Mouse (Mus musculus): Measurements from ENCODE around the gene Spryd3. TPM values are rescaled to one million over a fixed set of nuclear protein-coding genes. Genes with fewer than 3 reads are reported as not detected.
A peak's percentile ranks its signal among the peaks of the same experiment; 100 is the strongest.

The Spryd3 gene
- polyA plus RNA-seq, 1 experiment from 2014 or later = 11.1 TPM

DNA sequence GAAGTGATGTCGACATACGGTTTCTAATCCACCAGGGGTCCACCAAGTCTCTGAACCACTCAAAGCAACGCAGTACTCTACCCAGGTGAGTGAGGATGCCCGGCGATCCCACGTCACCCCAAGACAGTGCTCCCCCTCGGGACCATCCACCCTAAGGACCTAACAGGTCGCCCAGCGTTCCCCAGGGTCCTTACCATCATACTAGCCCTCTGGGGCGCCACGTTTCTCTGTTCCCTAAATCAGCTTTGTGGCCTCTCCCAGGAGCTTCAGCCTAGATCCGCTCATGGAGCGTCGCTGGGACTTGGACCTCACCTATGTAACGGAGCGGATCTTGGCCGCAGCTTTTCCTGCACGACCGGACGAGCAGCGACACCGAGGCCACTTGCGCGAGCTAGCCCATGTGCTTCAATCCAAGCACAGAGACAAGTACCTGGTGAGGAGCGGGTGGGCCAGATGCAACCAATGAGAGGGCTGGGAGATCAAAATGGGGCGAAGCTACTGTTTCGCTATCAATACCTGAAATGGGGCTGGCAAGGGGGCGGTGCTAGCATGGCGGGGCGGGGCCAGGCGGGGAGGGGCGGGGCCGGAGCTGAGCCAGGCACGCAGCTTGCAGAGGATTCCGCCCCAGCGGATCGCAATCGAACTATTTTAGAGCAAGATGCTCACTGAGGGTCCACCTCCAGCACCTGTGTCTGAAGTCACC, 29.1 kb downstream of the Spryd3 start:
- H3K4me3 ChIP-seq (ENCODE audit: low read depth, low read length) = peak overlapping the region; percentile 10
- H3K36me3 ChIP-seq (ENCODE audit: control insufficient read depth, insufficient read depth, low read length) = peaks cover 16% of the 10 kb centered on the region
- H3K4me1 ChIP-seq (ENCODE audit: control insufficient read depth, insufficient read depth, low read length) = peaks cover 56% of the 10 kb centered on the region

GRCm38 (mm10) chr15:102105764-102106730, 30.0 kb downstream of the Spryd3 start:
- 28% methylated on average over 18 of the region's 18 CpGs for WGBS (ENCODE audit: insufficient replicate concordance)
- peak overlapping the region; percentile 10; the same call in 1 of the 2 replicates for H3K4me3 ChIP-seq (ENCODE audit: low read depth, low read length)
- peaks cover 65% of the 10 kb centered on the region for H3K4me1 ChIP-seq (ENCODE audit: control insufficient read depth, insufficient read depth, low read length)
- no peak overlapping the region for H3K27ac ChIP-seq (ENCODE audit: low read depth, low read length)
- no peak overlapping the region for H3K9ac ChIP-seq (ENCODE audit: low read depth, low read length)
- H3K36me3 ChIP-seq (ENCODE audit: control insufficient read depth, insufficient read depth, low read length) = peaks cover 11% of the 10 kb centered on the region
- no peaks in the 10 kb centered on the region; the same call in 1 of the 2 replicates for H3K27me3 ChIP-seq (ENCODE audit: control insufficient read depth, insufficient read depth, low read length)
- H3K4me2 ChIP-seq = peak overlapping the region; percentile 39
- ATAC-seq (replicated peaks; ENCODE audit: insufficient number of reproducible peaks, low FRiP score, low TSS enrichment) = no peak
- H3K9me3 ChIP-seq (replicated peaks; ENCODE audit: control insufficient read depth, low read length) = no peaks in the 10 kb centered on the region

More for the DNA sequence above, 29.1 kb downstream of the Spryd3 start:
- Histone ChIP-seq H3K4me2 (peak overlapping the region; percentile 39), H3K27me3 (ENCODE audit: control insufficient read depth, insufficient read depth, low read length) (no peaks in the 10 kb centered on the region; the same call in 1 of the 2 replicates), H3K9ac (ENCODE audit: low read depth, low read length) (no peak overlapping the region), H3K27ac (ENCODE audit: low read depth, low read length) (no peak overlapping the region), H3K9me3 (replicated peaks; ENCODE audit: control insufficient read depth, low read length) (no peaks in the 10 kb centered on the region)
- no peak for ATAC-seq (replicated peaks; ENCODE audit: insufficient number of reproducible peaks, low FRiP score, low TSS enrichment)
- WGBS (ENCODE audit: insufficient replicate concordance) = 14% methylated on average over 38 of the region's 38 CpGs

DNA sequence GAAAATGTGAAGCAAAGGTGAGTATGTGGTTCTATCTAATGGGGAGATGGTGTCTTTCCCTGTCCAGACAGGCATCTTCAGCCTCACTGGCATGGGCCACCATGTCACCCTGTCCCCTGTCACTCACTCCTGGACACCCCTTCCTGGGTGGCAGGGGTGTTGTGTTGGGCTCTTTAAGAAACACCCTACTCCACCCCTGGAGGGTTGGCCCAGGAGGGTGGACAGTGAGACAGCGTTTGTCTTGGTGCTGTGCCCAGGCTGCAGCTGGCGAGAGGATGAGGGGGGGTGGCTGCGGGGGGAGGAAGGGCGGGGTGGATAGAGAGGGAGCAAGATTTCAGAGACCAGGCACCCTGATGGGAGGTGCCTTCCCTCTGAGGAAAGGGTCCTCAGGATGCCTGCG, 30.7 kb downstream of the Spryd3 start:
- Histone ChIP-seq H3K4me3 (ENCODE audit: low read depth, low read length) (no peak overlapping the region), H3K4me1 (ENCODE audit: control insufficient read depth, insufficient read depth, low read length) (peaks cover 70% of the 10 kb centered on the region), H3K36me3 (ENCODE audit: control insufficient read depth, insufficient read depth, low read length) (peaks cover 8% of the 10 kb centered on the region), H3K4me2 (peak overlapping the region; percentile 39), H3K27ac (ENCODE audit: low read depth, low read length) (no peak overlapping the region), H3K27me3 (ENCODE audit: control insufficient read depth, insufficient read depth, low read length) (no peaks in the 10 kb centered on the region; the same call in 1 of the 2 replicates), H3K9me3 (replicated peaks; ENCODE audit: control insufficient read depth, low read length) (no peaks in the 10 kb centered on the region), H3K9ac (ENCODE audit: low read depth, low read length) (no peak overlapping the region)
- 48% methylated on average over 5 of the region's 5 CpGs for WGBS (ENCODE audit: insufficient replicate concordance)
- ATAC-seq (replicated peaks; ENCODE audit: insufficient number of reproducible peaks, low FRiP score, low TSS enrichment) = no peak

DNA sequence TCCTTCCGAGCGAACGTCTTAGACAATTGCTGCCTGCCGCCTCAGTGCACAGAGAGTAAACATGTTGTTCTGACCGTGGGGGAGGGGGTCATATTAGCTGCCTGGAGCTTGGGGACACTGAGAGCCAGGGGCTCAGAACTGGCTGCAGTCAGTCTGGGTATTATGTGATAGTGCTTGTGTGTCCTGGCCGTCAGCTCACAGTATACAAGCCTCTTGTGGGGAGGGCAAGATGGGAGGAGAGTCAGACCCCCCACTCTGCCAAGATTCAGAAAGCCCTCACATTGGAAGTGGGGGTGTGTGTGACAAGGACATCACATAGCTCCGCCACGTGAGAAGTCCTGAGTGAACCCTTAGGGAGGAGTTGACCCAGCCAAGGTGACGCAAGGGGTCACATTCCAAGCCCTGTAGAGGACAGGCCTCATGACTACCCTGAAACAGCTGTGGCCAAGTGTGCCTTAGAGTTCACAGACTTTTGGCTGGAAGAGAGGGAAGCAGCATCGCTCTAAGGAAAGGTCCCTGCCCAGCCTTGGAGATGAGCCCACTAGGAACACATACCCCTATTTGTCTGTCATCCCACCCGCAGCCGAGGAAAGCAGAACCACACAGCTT, 32.0 kb downstream of the Spryd3 start:
- H3K36me3 ChIP-seq (ENCODE audit: control insufficient read depth, insufficient read depth, low read length) = peaks cover 5% of the 10 kb centered on the region; the same call in 1 of the 2 replicates
- peaks cover 80% of the 10 kb centered on the region for H3K4me1 ChIP-seq (ENCODE audit: control insufficient read depth, insufficient read depth, low read length)
- WGBS (ENCODE audit: insufficient replicate concordance) = 18% methylated on average over 12 of the region's 12 CpGs
- H3K9ac ChIP-seq (ENCODE audit: low read depth, low read length) = peak overlapping the region; percentile 81
- H3K9me3 ChIP-seq (replicated peaks; ENCODE audit: control insufficient read depth, low read length) = no peaks in the 10 kb centered on the region
- peak overlapping the region; percentile 95 for H3K27ac ChIP-seq (ENCODE audit: low read depth, low read length)
- peak overlapping the region; percentile 48 for H3K4me3 ChIP-seq (ENCODE audit: low read depth, low read length)
- no peak for ATAC-seq (replicated peaks; ENCODE audit: insufficient number of reproducible peaks, low FRiP score, low TSS enrichment)
- H3K27me3 ChIP-seq (ENCODE audit: control insufficient read depth, insufficient read depth, low read length) = no peaks in the 10 kb centered on the region; the same call in 1 of the 2 replicates
- H3K4me2 ChIP-seq = peak overlapping the region; percentile 80

DNA sequence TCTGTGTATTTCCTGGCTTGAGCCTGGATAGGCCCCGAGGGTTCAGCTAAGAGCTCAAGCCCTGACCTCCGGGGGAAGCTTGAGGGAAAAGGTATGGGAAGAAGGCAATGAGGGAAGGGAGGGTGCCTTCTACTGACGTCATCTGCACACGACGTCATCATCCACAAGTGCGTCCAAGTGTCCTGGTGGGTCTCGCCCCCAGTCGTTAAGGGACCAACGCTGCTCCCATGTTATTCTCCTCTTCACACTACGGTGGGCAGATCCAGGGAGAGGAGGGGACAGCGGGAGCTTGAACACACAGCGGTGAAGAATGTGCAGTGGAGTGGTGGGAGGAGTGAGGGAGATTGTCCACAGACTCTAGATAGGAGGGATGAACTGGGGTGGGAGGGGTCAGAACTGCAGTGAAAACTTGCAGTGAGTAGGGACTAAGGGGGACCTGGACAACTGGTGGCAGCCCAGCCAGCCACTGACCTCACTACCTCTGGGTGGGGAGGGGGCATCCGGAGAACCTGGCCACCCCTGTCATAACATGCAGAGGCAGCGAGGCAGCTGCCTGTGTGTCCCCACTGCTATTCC, 32.6 kb downstream of the Spryd3 start:
- no peaks in the 10 kb centered on the region; the same call in 1 of the 2 replicates for H3K27me3 ChIP-seq (ENCODE audit: control insufficient read depth, insufficient read depth, low read length)
- peak overlapping the region; percentile 80 for H3K4me2 ChIP-seq
- peak overlapping the region; percentile 81 for H3K9ac ChIP-seq (ENCODE audit: low read depth, low read length)
- H3K4me3 ChIP-seq (ENCODE audit: low read depth, low read length) = peak overlapping the region; percentile 48
- H3K4me1 ChIP-seq (ENCODE audit: control insufficient read depth, insufficient read depth, low read length) = peaks cover 79% of the 10 kb centered on the region
- peaks cover 3% of the 10 kb centered on the region; the same call in 1 of the 2 replicates for H3K36me3 ChIP-seq (ENCODE audit: control insufficient read depth, insufficient read depth, low read length)
- 5% methylated on average over 14 of the region's 14 CpGs for WGBS (ENCODE audit: insufficient replicate concordance)
- ATAC-seq (replicated peaks; ENCODE audit: insufficient number of reproducible peaks, low FRiP score, low TSS enrichment) = peak; percentile 6; the same call in 1 of the 2 replicates
- H3K9me3 ChIP-seq (replicated peaks; ENCODE audit: control insufficient read depth, low read length) = no peaks in the 10 kb centered on the region
- H3K27ac ChIP-seq (ENCODE audit: low read depth, low read length) = peak overlapping the region; percentile 95

DNA sequence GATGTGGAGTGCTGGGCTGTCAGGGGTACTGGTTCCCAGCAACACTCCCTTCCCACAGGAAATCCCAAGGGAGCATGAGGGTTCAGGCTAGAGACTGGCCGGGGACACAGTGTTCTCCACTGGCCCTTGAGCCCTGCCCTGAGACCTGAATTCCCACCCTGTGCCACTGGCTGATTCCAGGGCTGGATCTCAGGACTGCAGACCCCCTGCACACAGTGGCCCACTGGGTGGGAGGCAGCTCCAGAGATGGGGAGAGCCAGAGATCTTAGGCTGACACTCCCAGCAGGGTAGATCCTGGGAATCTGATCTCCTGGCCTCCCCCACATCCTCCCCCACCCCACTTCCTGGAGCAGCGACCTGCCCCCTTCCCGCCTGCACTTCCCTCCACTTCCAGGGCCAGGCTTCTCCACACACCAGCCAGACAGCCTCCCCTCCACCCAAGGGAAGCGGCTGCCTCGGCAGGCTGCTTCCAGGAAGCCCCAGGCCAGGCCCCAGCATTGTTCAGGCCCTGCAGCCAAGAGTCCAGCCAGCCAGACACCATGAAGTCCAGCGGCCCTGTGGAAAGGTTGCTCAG, 33.4 kb downstream of the Spryd3 start:
- ATAC-seq (replicated peaks; ENCODE audit: insufficient number of reproducible peaks, low FRiP score, low TSS enrichment) = peak; percentile 16; the same call in 1 of the 2 replicates

DNA sequence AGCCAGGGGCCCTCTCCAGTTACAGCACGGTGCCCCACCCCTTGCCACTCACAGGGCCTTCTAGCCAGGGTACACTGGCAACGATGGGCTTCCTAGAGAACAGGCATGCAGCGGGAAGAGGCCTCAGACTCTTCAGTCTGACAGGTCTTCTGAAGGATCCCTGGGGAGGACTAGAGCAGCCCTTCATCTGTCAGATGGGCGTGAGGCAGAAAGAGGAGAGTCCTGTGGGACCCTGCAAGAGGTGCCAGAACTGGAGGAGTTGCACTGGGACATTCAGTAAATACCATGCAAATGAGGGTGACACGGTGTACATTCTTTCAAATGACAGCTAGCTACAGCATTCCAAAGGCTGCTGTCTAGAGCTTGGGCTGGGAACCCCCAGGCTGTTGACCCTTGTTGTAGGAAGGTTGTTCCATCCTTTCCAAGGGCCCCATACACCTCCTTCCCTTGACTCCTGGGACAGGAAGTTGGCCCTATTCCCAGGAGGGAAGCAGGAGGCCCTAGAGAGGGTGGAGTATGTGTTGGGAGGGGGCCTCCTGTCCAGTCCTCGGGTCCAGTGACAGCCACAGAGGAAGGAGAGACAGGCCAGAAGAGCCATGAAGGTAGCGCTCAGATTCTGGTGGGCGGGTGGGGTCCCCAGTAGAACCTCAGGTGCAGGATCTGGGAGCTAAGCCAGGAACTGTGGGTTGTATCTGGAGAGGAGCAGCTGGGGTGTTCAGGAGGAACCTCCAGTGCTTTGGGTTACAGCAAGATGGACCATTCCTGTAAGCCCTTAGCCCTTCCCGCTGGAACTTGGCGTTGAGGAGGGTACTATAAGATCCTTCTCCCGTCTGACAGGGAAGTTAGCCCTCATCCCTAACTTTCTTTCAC, 34.1 kb downstream of the Spryd3 start:
- no peak; the same call in 1 of the 2 replicates for ATAC-seq (replicated peaks; ENCODE audit: insufficient number of reproducible peaks, low FRiP score, low TSS enrichment)
- H3K27ac ChIP-seq (ENCODE audit: low read depth, low read length) = peak overlapping the region; percentile 95
- H3K4me3 ChIP-seq (ENCODE audit: low read depth, low read length) = peak overlapping the region; percentile 48
- 22% methylated on average over 11 of the region's 11 CpGs for WGBS (ENCODE audit: insufficient replicate concordance)
- H3K27me3 ChIP-seq (ENCODE audit: control insufficient read depth, insufficient read depth, low read length) = no peaks in the 10 kb centered on the region; the same call in 1 of the 2 replicates
- peaks cover 7% of the 10 kb centered on the region for H3K36me3 ChIP-seq (ENCODE audit: control insufficient read depth, insufficient read depth, low read length)
- H3K4me1 ChIP-seq (ENCODE audit: control insufficient read depth, insufficient read depth, low read length) = peaks cover 73% of the 10 kb centered on the region
- H3K4me2 ChIP-seq = peak overlapping the region; percentile 80
- no peaks in the 10 kb centered on the region for H3K9me3 ChIP-seq (replicated peaks; ENCODE audit: control insufficient read depth, low read length)
- peak overlapping the region; percentile 81 for H3K9ac ChIP-seq (ENCODE audit: low read depth, low read length)

More for the DNA sequence above, 33.4 kb downstream of the Spryd3 start:
- Histone ChIP-seq H3K27me3 (ENCODE audit: control insufficient read depth, insufficient read depth, low read length) (no peaks in the 10 kb centered on the region; the same call in 1 of the 2 replicates), H3K4me1 (ENCODE audit: control insufficient read depth, insufficient read depth, low read length) (peaks cover 78% of the 10 kb centered on the region), H3K27ac (ENCODE audit: low read depth, low read length) (peak overlapping the region; percentile 95), H3K9ac (ENCODE audit: low read depth, low read length) (peak overlapping the region; percentile 81), H3K36me3 (ENCODE audit: control insufficient read depth, insufficient read depth, low read length) (0 out of 2 replicates have a peak, but pooled peaks cover 2% of the 10 kb centered on the region), H3K9me3 (replicated peaks; ENCODE audit: control insufficient read depth, low read length) (no peaks in the 10 kb centered on the region), H3K4me2 (peak overlapping the region; percentile 80), H3K4me3 (ENCODE audit: low read depth, low read length) (peak overlapping the region; percentile 48)
- 18% methylated on average over 6 of the region's 6 CpGs for WGBS (ENCODE audit: insufficient replicate concordance)

Data from heart, embryonic 11.5 days (tissue).